Mouse (Mus musculus) bone marrow, adult 2 months (tissue): ENCODE measurements around the gene Sipa1l1. TPM values are rescaled to one million over a fixed set of nuclear protein-coding genes. Genes with fewer than 3 reads are reported as not detected.

ENCODE experiments used
- H3K27ac ChIP-seq: fragments of 200-500 bp; 2 replicates; pipeline ENCODE4 v1.5.1; 2012; ENCODE audit warnings: low read depth, mild to moderate bottlenecking, control low read depth, inconsistent platforms, low read length; ENCODE audit not compliant: control insufficient read depth, poor library complexity, insufficient read depth
- H3K4me1 ChIP-seq: fragments of 200-500 bp; 2 replicates; pipeline ENCODE4 v1.6.1; 2011; ENCODE audit warnings: low read length; ENCODE audit not compliant: control insufficient read depth, insufficient read depth
- H3K4me3 ChIP-seq: fragments of 200-500 bp; replicated peaks from 2 replicates; pipeline ENCODE3; 2011; ENCODE audit warnings: mild to moderate bottlenecking, low read depth, low read length, control low read depth; ENCODE audit not compliant: control insufficient read depth
- CTCF ChIP-seq: fragments of 200-500 bp; IDR thresholded peaks from 2 replicates; pipeline ENCODE4 v1.5.1; 2011; ENCODE audit warnings: low read length, control low read depth; ENCODE audit not compliant: control insufficient read depth, insufficient read depth
- POLR2A ChIP-seq: fragments of 200-500 bp; IDR thresholded peaks from 2 replicates; pipeline ENCODE4 v1.6.1; 2011; ENCODE audit warnings: low read depth, mild to moderate bottlenecking, control low read depth, low read length, borderline replicate concordance; ENCODE audit not compliant: control insufficient read depth
- WGBS: fragments of 180-500 bp; shearing (Covaris S2); methylation state at CpG from one replicate; pipeline ENCODE4 v1.1.7; 2018; 5-methylcytosine and 5-hydroxymethylcytosine counted together
- polyA plus RNA-seq: library from polyadenylated mRNA; stranded (reverse); fragments of >200 nt; gene quantifications from 2 replicates; pipeline ENCODE4 v1.2.4, GENCODE M21; 2011; ENCODE audit warnings: low replicate concordance; ENCODE audit not compliant: missing spikeins, insufficient read depth, insufficient read length

The Sipa1l1 gene
- polyA plus RNA-seq, 1 experiment, result 13.5 TPM

DNA sequence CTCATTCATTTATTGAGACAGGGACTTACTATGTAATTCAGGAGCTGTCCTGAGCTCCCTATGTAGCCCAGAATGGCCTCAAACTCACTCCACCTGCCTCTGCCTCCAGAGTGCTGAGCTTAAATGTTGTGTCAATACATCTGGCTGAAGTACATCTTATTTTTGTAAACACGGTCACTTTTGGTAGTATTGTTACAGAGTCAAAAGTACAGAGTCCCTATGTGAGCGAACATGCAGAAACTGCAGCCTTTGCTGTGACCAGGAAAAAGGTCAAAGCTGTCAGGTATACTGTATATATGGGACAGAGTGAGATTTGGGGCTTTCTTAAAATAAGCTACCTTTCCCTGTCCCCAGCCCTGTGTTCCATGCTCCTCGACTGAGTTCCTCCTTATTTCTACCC is 17.6 kb downstream of the Sipa1l1 start:
- no peaks in the 10 kb centered on the region; the same call in 1 of the 2 replicates for H3K4me1 ChIP-seq
- TF ChIP-seq POLR2A, result no peak
- no peak for TF ChIP-seq CTCF
- no peak overlapping the region for H3K27ac ChIP-seq
- 58% methylated on average over 3 of the region's 3 CpGs for WGBS
- no peak overlapping the region for H3K4me3 ChIP-seq

DNA sequence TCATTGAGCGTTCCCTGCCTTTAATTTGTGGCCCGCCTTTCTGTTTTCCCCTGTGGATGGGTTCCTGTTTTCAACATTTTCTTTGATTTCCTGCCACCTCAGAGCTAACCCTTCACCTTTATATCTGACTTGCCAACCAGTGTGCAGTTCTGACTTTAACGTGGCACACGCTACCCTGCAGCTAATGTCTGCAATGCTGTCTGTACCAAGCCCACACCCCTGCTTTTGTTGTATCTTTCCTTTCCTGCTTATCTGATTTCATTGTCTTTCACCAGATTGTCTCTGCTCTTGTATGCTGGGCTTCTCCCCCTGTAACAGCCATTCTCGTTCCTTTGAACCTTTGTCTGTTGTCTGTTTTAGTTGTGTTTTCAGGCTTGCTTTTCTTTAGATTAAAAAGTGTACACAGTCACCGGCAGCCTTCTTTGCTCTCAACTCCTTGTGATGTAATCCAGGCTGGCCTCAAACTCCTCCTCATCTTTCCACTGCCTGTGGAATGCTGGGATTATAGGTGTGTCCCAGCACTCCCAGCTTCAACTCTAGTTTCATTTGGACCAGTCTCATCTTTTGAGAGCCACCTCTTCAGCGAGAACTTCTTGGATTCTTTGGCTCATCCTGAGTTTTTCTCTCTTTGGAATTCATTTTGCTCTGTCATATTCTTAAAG is 18.2 kb downstream of the Sipa1l1 start:
- Histone ChIP-seq H3K4me1 (no peaks in the 10 kb centered on the region; the same call in 1 of the 2 replicates), H3K27ac (no peak overlapping the region), H3K4me3 (no peak overlapping the region)
- WGBS, result 56% methylated on average over 7 of the region's 7 CpGs
- no peak for TF ChIP-seq CTCF
- TF ChIP-seq POLR2A, result no peak

DNA sequence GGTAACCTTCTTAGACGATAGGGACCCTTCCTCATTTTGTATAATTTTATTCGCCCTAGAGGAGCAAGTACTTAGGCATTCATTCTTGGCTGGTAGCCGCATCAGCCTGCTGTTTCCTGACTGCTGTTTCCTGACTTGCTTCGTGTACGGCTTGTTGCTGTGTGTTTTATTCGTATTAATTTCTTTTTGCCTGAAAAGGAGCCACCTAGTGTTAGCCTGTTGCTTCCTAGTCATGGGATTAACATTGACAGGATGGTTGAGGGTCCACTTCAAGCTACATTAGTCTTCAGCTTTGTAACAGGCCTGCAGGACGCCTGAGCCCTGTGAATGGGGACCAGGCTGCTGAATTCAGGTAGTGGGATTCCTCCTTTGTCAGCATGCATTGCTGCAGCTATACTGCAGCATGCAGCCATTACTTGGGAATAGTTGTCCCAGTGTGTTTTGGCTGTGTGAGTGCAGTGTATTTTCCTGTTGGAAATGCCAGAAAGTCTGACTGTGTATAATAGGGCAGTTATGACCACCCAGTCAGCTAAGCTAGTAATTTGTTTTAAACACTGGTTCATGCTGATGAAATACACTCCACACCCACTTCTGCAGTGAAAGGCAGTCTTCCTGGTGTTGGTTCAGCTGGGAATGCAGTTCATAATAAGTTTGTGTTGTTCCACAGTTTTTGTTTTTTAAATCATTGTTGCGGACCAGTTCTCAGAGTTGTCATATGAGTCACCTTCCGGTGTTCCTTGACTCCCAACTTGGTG is 19.4 kb downstream of the Sipa1l1 start:
- Histone ChIP-seq H3K4me1 (no peaks in the 10 kb centered on the region; the same call in 1 of the 2 replicates), H3K4me3 (no peak overlapping the region), H3K27ac (no peak overlapping the region)
- WGBS, result 40% methylated on average over 9 of the region's 9 CpGs
- TF ChIP-seq POLR2A (no peak), CTCF (no peak)

DNA sequence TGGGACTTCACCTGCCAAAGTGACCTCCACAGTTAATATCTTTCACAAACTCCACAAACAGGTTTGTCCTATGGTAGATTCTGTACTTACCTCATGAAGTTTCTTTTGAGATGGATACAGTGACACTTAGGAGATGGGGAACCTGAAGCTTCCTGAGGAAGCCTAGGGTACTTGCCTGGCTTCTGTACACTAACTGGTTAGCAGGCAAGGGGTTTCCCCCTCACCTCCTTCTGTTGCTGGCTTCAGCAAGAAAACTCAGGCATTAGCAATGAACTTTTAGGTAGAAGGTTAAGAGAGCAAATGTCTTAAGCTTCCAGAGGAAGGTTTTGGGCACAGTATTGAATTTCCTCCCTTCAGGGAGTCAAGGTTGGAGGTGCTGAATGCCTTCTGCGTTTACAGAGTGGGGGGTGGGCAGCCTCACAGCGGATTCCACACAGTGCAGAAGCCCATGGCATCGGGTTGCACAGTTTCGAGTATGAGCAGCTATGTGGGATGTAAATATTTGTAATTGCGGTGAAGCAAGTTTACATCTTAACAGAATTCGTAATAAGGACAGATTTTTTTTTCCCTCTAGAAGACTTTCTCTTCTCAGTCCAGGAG is 20.1 kb downstream of the Sipa1l1 start:
- Histone ChIP-seq H3K27ac (no peak overlapping the region), H3K4me3 (no peak overlapping the region), H3K4me1 (no peaks in the 10 kb centered on the region; the same call in 1 of the 2 replicates)
- no peak for TF ChIP-seq CTCF
- no peak for TF ChIP-seq POLR2A
- WGBS, result 64% methylated on average over 6 of the region's 6 CpGs

DNA sequence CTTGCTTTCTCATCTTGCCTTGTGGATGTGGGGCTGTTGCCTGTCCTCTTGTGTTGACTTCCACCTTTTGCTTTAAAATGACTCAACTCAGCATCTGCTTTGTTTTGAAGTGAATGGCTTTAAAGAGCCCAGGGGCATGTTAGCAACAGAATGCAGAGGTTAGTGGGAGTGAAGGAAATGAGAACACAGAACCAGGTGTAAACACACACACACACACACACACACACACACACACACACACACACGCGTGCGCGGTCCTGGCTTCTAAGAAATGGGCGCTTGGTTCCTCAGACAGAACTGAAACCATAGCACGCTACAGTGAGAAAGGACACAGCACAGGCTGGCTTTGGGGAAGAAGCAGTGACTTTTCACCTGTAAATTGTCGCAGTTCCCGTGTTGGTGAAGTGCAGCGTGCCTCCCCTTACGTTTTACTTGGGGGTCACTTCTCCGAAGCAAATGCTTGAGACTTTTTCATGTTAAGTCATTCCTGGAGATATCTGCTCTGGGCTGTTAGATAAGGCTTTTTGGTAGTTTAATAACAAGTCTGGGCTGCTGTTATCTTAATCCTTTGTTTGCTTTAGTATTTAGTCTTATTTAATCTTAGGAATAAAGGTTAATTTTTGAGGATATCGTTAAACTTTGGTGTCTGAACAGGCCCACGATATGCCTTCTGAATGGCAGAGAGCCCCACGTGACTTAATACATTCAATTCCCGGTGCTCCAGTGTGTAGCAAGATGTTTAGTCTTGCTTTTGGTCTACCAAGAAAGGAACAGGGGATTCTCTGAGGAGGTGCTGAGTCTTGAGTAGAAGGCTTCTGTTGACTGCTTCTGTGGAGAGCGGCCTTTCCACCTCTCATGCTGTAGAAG is 20.8 kb downstream of the Sipa1l1 start:
- Histone ChIP-seq H3K4me1 (no peaks in the 10 kb centered on the region; the same call in 1 of the 2 replicates), H3K27ac (no peak overlapping the region), H3K4me3 (no peak overlapping the region)
- WGBS, result 48% methylated on average over 16 of the region's 16 CpGs
- TF ChIP-seq CTCF, result no peak
- no peak for TF ChIP-seq POLR2A

DNA sequence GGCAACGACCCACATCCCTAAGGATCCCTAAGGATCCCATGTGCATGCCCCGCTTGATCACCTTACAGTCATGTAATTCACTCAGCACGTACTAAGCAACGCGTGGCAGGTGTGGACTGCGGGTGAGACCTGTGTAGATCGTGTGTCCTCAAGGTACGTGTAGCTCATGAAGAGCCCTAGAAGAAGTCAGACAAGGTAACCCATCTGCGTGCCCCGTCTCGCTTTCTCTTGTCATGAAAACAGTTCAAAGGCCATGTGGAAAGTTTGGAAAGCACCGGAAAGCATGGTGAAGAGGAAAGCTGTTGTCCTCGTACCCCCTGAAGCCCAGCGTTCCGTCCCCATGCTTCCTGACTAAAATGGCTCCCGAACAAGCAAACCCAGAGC is 21.5 kb downstream of the Sipa1l1 start:
- Histone ChIP-seq H3K4me1 (no peaks in the 10 kb centered on the region; the same call in 1 of the 2 replicates), H3K27ac (no peak overlapping the region), H3K4me3 (no peak overlapping the region)
- no peak for TF ChIP-seq CTCF
- no peak for TF ChIP-seq POLR2A
- 89% methylated on average over 16 of the region's 16 CpGs for WGBS

DNA sequence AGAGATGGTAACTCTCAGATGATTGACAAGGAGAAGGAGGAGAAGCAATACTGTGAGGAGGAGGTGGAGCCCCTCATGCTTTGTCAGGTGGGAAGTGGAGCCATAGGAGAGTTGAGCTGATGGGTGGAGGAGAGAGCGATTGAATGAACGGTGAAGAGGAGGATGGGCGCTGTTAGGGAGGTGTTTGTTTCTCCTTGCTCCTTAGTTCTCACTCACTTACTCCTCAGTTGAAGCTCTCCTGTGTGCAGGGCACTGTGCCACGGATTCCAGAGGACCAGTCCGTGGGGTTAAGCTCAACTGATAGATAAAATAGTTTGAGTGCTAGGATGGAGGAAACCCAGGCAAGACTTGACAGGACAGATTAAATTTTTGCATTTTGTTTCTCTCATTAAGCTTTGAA is 22.6 kb downstream of the Sipa1l1 start:
- WGBS, result 81% methylated on average over 5 of the region's 5 CpGs
- TF ChIP-seq POLR2A, result no peak
- no peak for TF ChIP-seq CTCF
- Histone ChIP-seq H3K27ac (no peak overlapping the region), H3K4me1 (no peaks in the 10 kb centered on the region; the same call in 1 of the 2 replicates), H3K4me3 (no peak overlapping the region)
